In the genomic region with DNA sequence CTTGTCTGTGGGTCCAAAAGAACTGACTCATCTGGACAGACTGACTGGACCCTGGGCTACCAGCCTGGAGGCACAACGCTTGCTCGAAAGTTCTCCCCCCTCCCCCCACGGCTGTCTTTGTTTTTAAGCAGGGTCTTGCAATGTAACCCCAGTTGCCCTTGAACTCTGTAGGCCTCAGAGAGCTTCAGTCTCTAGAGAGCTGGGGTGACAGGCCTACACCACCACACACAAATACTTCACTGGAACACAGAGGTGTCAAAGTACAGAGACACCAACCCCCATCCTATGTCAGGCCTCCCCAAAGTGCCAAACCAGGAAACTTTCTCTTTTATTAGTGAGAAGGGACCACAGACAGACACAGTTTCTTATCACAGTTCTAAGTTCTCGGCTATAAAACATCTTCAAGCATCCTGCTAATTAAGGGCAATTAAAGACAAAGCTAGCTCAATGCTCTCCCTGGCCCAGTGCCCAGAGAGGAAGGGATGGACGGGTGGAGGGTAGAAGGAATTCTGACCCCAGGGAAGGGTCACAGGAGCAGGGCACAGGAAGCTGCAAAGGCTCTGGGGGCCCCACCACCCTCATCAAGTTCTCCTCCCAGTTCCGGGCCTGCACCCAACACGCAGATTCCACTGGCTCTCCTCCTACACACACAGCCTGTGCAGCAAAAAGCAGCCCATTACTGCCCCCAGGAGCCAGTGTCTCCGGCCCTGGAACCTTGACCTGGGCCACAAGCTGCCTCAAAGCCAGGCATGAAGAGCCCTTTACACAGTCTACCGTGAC, we compare ENCODE assay signal across 8 mouse cellular contexts. TPM values are rescaled to one million over a fixed set of nuclear protein-coding genes. Genes with fewer than 3 reads are reported as not detected.
DNase-seq lines count a peak whose midpoint lies in the region; ATAC-seq and TF ChIP-seq lines count a peak whose summit lies in the region.

No protein-coding gene starts in this region.

- peaks cover 16% of the 10 kb centered on the region for H3K4me1 ChIP-seq in intestine, embryonic 14.5 days (replicated peaks; ENCODE audit: control insufficient read depth, insufficient read depth, low read length)
- peaks cover 78 to 83% of the 10 kb centered on the region in 2 experiments for H3K4me1 ChIP-seq in liver, embryonic 14.5 days (replicated peaks; ENCODE audit: control insufficient read depth in 2 of 2, insufficient read depth in 2 of 2, low read length in 1 of 2)
- H3K4me1 ChIP-seq in testis, adult 2 months (ENCODE audit: control insufficient read depth, insufficient read depth, low read length), result peaks cover 4% of the 10 kb centered on the region

- H3K4me2 ChIP-seq in intestine, embryonic 14.5 days (ENCODE audit: low read length), result no peak overlapping the region
- peak overlapping the region; percentile 91 for H3K4me2 ChIP-seq in liver, embryonic 14.5 days (ENCODE audit: low read depth)

- H3K27me3 ChIP-seq in intestine, embryonic 14.5 days (replicated peaks; ENCODE audit: control insufficient read depth, insufficient read depth, low read length), result no peaks in the 10 kb centered on the region
- no peaks in the 10 kb centered on the region for H3K27me3 ChIP-seq in liver, embryonic 14.5 days (ENCODE audit: control insufficient read depth, insufficient read depth, low read length)
- H3K27me3 ChIP-seq in testis, adult 2 months (ENCODE audit: control insufficient read depth, insufficient read depth, low read length), result no peaks in the 10 kb centered on the region

- H3K27ac ChIP-seq in intestine, embryonic 14.5 days (ENCODE audit: low read depth), result peak overlapping the region; percentile 36; the same call in 1 of the 2 replicates
- peak overlapping the region; percentile 96 for H3K27ac ChIP-seq in liver, embryonic 14.5 days
- peak overlapping the region; percentile 3; the same call in 1 of the 2 replicates for H3K27ac ChIP-seq in testis, adult 2 months (ENCODE audit: control insufficient read depth, insufficient read depth, low read depth, low read length)

- 31% methylated on average over 9 of the region's 9 CpGs for WGBS in intestine, embryonic 14.5 days
- 42% methylated on average over 9 of the region's 9 CpGs for WGBS in liver, embryonic 14.5 days (ENCODE audit: insufficient replicate concordance)

- no peak for TF ChIP-seq EP300 in liver, embryonic 14.5 days (IDR thresholded peaks at IDR 0.05; ENCODE audit: low read depth)

- TF ChIP-seq POLR2A in testis, adult 2 months (IDR thresholded peaks at IDR 0.05; ENCODE audit: control insufficient read depth, low read depth, low read length), result no peak

- H3K9ac ChIP-seq in intestine, embryonic 14.5 days (ENCODE audit: low read length), result no peak overlapping the region
- peak overlapping the region; percentile 63 for H3K9ac ChIP-seq in liver, embryonic 14.5 days (replicated peaks)

- TF ChIP-seq CTCF in liver, embryonic 14.5 days (IDR thresholded peaks at IDR 0.05; ENCODE audit: low read depth), result no peak; the same call in 1 of the 2 replicates
- TF ChIP-seq CTCF in testis, adult 2 months (IDR thresholded peaks at IDR 0.05; ENCODE audit: control insufficient read depth, insufficient read depth, insufficient replicate concordance, low read depth, low read length), result no peak

- no peaks in the 10 kb centered on the region for H3K9me3 ChIP-seq in intestine, embryonic 14.5 days (ENCODE audit: control insufficient read depth, low read length)
- H3K9me3 ChIP-seq in liver, embryonic 14.5 days (ENCODE audit: control insufficient read depth, low read length), result no peaks in the 10 kb centered on the region

- H3K4me3 ChIP-seq in intestine, embryonic 14.5 days (ENCODE audit: low read depth, low read length), result no peak overlapping the region
- H3K4me3 ChIP-seq in liver, embryonic 14.5 days (ENCODE audit: insufficient read depth in 1 of 2, low read depth in 2 of 2, low read length in 2 of 2), result peak overlapping the region in 1 of 2 experiments; percentile 41; a peak in 2 of 4 replicates
- no peak overlapping the region for H3K4me3 ChIP-seq in testis, adult 2 months (ENCODE audit: control insufficient read depth, low read depth, low read length)

- peaks cover 21% of the 10 kb centered on the region for H3K36me3 ChIP-seq in intestine, embryonic 14.5 days (ENCODE audit: control insufficient read depth, insufficient read depth, low read length)
- peaks cover 2% of the 10 kb centered on the region; the same call in 1 of the 2 replicates for H3K36me3 ChIP-seq in liver, embryonic 14.5 days (replicated peaks; ENCODE audit: control insufficient read depth, insufficient read depth, low read depth)
- no peaks in the 10 kb centered on the region for H3K36me3 ChIP-seq in testis, adult 2 months (ENCODE audit: control insufficient read depth, insufficient read depth, low read length)

- no peak for ATAC-seq in intestine, embryonic 14.5 days (replicated peaks; ENCODE audit: low FRiP score, low TSS enrichment, low read depth)
- ATAC-seq in liver, embryonic 14.5 days (ENCODE audit: insufficient read depth), result no peak

- DNase-seq in layer of hippocampus, adult 18-20 months (ENCODE audit: low spot score in 2 of 2), result peak; percentile 25 to 67
- no peak for DNase-seq in layer of hippocampus, postnatal 25 days (ENCODE audit: extremely low spot score in 1 of 2, low spot score in 1 of 2)
- peak; percentile 69 for DNase-seq in gastrocnemius, adult 18-20 months (ENCODE audit: low spot score)
- no peak for DNase-seq in intestine, embryonic 14.5 days (ENCODE audit: low spot score)
- no peak for DNase-seq in liver, embryonic 14.5 days (ENCODE audit: low read depth in 3 of 3, low spot score in 3 of 3)
- no peak for DNase-seq in frontal cortex, postnatal 14 days (ENCODE audit: low spot score in 2 of 2)
- no peak for DNase-seq in right cerebral cortex, postnatal 4 days

RNA-seq across cellular contexts. Expression of gene Ssh1, which starts 7.3 kb away (rescaled TPM):
- 10 to 100 TPM; 27.5 to 29.2 TPM for total RNA-seq in layer of hippocampus, adult 18-20 months (2021)
- total RNA-seq in layer of hippocampus, postnatal 25 days (2021), result 10 to 100 TPM; 22.9 to 27.6 TPM
- total RNA-seq in gastrocnemius, adult 18-20 months (2021), result 1 to 10 TPM; 7.2 to 7.7 TPM
- polyA plus RNA-seq in intestine, embryonic 14.5 days (2014; fragmentation: Nextera tagmentation; extraction: Ambion mirVana), result 19.4 and 19.6 TPM in 2 replicates
- polyA plus RNA-seq in liver, embryonic 14.5 days (2012; rRNA removed), result 4.8 and 4.9 TPM in 2 replicates
- 6.7 TPM in 2 replicates for polyA plus RNA-seq in liver, embryonic 14.5 days (2014; fragmentation: Nextera tagmentation; extraction: Ambion mirVana)
- polyA plus RNA-seq in testis, adult 2 months (2012; rRNA removed), result 4.1 and 5.0 TPM in 2 replicates

RNA-seq across cellular contexts. Expression of gene Dao, which starts 17.1 kb away (rescaled TPM):
- not detected for total RNA-seq in layer of hippocampus, adult 18-20 months (2021)
- not detected for total RNA-seq in layer of hippocampus, postnatal 25 days (2021)
- not detected for total RNA-seq in gastrocnemius, adult 18-20 months (2021)
- polyA plus RNA-seq in intestine, embryonic 14.5 days (2014; fragmentation: Nextera tagmentation; extraction: Ambion mirVana), result 5.1 and 5.7 TPM in 2 replicates
- polyA plus RNA-seq in liver, embryonic 14.5 days (2012; rRNA removed), result not detected in 2 replicates
- not detected in 2 replicates for polyA plus RNA-seq in liver, embryonic 14.5 days (2014; fragmentation: Nextera tagmentation; extraction: Ambion mirVana)
- polyA plus RNA-seq in testis, adult 2 months (2012; rRNA removed), result 0.06 and 0.40 TPM in 2 replicates

Comparison
In these comparisons a context has a peak if more than half of its experiments do, and no peak if none do; other contexts are left out.
1. DNase-seq: peak in layer of hippocampus, adult 18-20 months (2 of 2) and gastrocnemius, adult 18-20 months (single experiment); none in layer of hippocampus, postnatal 25 days (0 of 2), intestine, embryonic 14.5 days (single experiment), liver, embryonic 14.5 days (0 of 3), frontal cortex, postnatal 14 days (0 of 2) and right cerebral cortex, postnatal 4 days (single experiment).
2. H3K27ac ChIP-seq: peak in every context shown above with its lines; median percentile 96 in liver, embryonic 14.5 days; 36 in intestine, embryonic 14.5 days; 3 in testis, adult 2 months.